18 mouse cellular contexts compared by ENCODE assay signal in genomic region chr2:27901525-27902245, GRCm38 (mm10). TPM values are rescaled to one million over a fixed set of nuclear protein-coding genes. Genes with fewer than 3 reads are reported as not detected.
DNase-seq lines count a peak whose midpoint lies in the region; ATAC-seq and TF ChIP-seq lines count a peak whose summit lies in the region.
"Had no signal": no experiment of that assay in that cellular context is flagged by ENCODE, and none has a peak within 500 bp of the region (broad histone marks: within the 10 kb centered on the region; RNA-seq: fewer than 3 reads in every experiment).

No protein-coding gene starts in this region.

- intact Hi-C loops in gastrocnemius, adult 2 months (cut with DNase I), result loop anchor here (5.0 kb wide), 1 partner anchor 129 kb away; no protein-coding TSS in a partner anchor
- intact Hi-C loops in gastrocnemius, postnatal 14 days (cut with DNase I; ENCODE audit: low total_unique reads), result no loop called here

- no peak overlapping the region for H3K4me2 ChIP-seq in heart, embryonic 16.5 days (ENCODE audit: low read depth, low read length)
- H3K4me2 ChIP-seq in stomach, embryonic 15.5 days, result no peak overlapping the region
- no peak overlapping the region for H3K4me2 ChIP-seq in stomach, postnatal 0 days (replicated peaks; ENCODE audit: low read depth)
- H3K4me2 ChIP-seq: embryonic facial prominence, embryonic 12.5 days; midbrain, embryonic 11.5 days had no signal

- TF ChIP-seq CTCF in gastrocnemius, adult 2 months (IDR thresholded peaks at IDR 0.05), result no peak
- no peak for TF ChIP-seq CTCF in stomach, postnatal 0 days (IDR thresholded peaks at IDR 0.05; ENCODE audit: low read depth)

- no peak for TF ChIP-seq EP300 in stomach, postnatal 0 days (optimal IDR thresholded peaks at IDR 0.05)

- no peaks in the 10 kb centered on the region for H3K36me3 ChIP-seq in heart, embryonic 16.5 days (ENCODE audit: control insufficient read depth, insufficient read depth)
- H3K36me3 ChIP-seq in stomach, embryonic 15.5 days, result no peaks in the 10 kb centered on the region
- H3K36me3 ChIP-seq in stomach, postnatal 0 days (ENCODE audit: control insufficient read depth, insufficient read depth, low read length), result no peaks in the 10 kb centered on the region
- H3K36me3 ChIP-seq: embryonic facial prominence, embryonic 12.5 days; forebrain, embryonic 10.5 days had no signal

- peak overlapping the region; percentile 89 for H3K27ac ChIP-seq in gastrocnemius, adult 2 months
- no peak overlapping the region for H3K27ac ChIP-seq in heart, embryonic 16.5 days (ENCODE audit: low read length)
- 0 out of 2 replicates have a peak overlapping the region, but pooled peaks have one; percentile 1 for H3K27ac ChIP-seq in stomach, embryonic 15.5 days
- H3K27ac ChIP-seq in stomach, postnatal 0 days (replicated peaks), result no peak overlapping the region
- H3K27ac ChIP-seq: embryonic facial prominence, embryonic 12.5 days; forebrain, embryonic 10.5 days; layer of hippocampus, adult 2 months had no signal

- no peaks in the 10 kb centered on the region for H3K9me3 ChIP-seq in heart, embryonic 16.5 days (replicated peaks; ENCODE audit: control insufficient read depth, low read length)
- no peaks in the 10 kb centered on the region for H3K9me3 ChIP-seq in stomach, embryonic 15.5 days
- H3K9me3 ChIP-seq in stomach, postnatal 0 days (ENCODE audit: control insufficient read depth, low read length), result no peaks in the 10 kb centered on the region
- H3K9me3 ChIP-seq: embryonic facial prominence, embryonic 12.5 days; forebrain, embryonic 10.5 days had no signal

- DNase-seq in gastrocnemius, adult 2 months, result peak; percentile 50
- no peak for DNase-seq in gastrocnemius, postnatal 14 days
- no peak for DNase-seq in heart, adult 8-10 months (ENCODE audit: low spot score)
- no peak for DNase-seq in stomach, postnatal 0 days (ENCODE audit: low spot score)
- no peak for DNase-seq in gastrocnemius, adult 8-10 months (ENCODE audit: low spot score in 2 of 2)
- DNase-seq: adrenal gland, postnatal 10 days; cerebellum, adult 18-20 months; cerebellum, postnatal 36 days; gastrocnemius, postnatal 36 days; lung, postnatal 4 days; right cerebral cortex, postnatal 4 days; thymus, postnatal 4 days had no signal

- H3K4me1 ChIP-seq in heart, embryonic 16.5 days (ENCODE audit: control insufficient read depth, insufficient read depth, low read length), result peaks cover 15% of the 10 kb centered on the region
- peaks cover 29% of the 10 kb centered on the region; the same call in 1 of the 2 replicates for H3K4me1 ChIP-seq in stomach, embryonic 15.5 days
- peaks cover under 1% of the 10 kb centered on the region for H3K4me1 ChIP-seq in stomach, postnatal 0 days (replicated peaks; ENCODE audit: control insufficient read depth, insufficient read depth)

- no peak overlapping the region for H3K9ac ChIP-seq in heart, embryonic 16.5 days (ENCODE audit: low read length)
- no peak overlapping the region for H3K9ac ChIP-seq in stomach, embryonic 15.5 days
- H3K9ac ChIP-seq in stomach, postnatal 0 days (ENCODE audit: low read length), result no peak overlapping the region
- H3K9ac ChIP-seq: embryonic facial prominence, embryonic 12.5 days had no signal

- H3K4me3 ChIP-seq in gastrocnemius, adult 2 months, result peak overlapping the region; percentile 35
- no peak overlapping the region for H3K4me3 ChIP-seq in heart, embryonic 16.5 days (ENCODE audit: low read length)
- H3K4me3 ChIP-seq in stomach, embryonic 15.5 days (replicated peaks), result no peak overlapping the region
- no peak overlapping the region for H3K4me3 ChIP-seq in stomach, postnatal 0 days (ENCODE audit: low read depth, low read length)
- H3K4me3 ChIP-seq: embryonic facial prominence, embryonic 12.5 days; forebrain, embryonic 10.5 days; layer of hippocampus, adult 2 months had no signal

- H3K27me3 ChIP-seq in heart, embryonic 16.5 days (ENCODE audit: control insufficient read depth, insufficient read depth, low read length), result no peaks in the 10 kb centered on the region
- H3K27me3 ChIP-seq in stomach, embryonic 15.5 days (replicated peaks), result no peaks in the 10 kb centered on the region
- H3K27me3 ChIP-seq in stomach, postnatal 0 days (ENCODE audit: control insufficient read depth, insufficient read depth, low read length), result no peaks in the 10 kb centered on the region
- H3K27me3 ChIP-seq: embryonic facial prominence, embryonic 12.5 days had no signal

- 37% methylated on average over 9 of the region's 9 CpGs for WGBS in heart, embryonic 16.5 days
- WGBS in stomach, embryonic 15.5 days, result 66% methylated on average over 9 of the region's 9 CpGs
- WGBS in stomach, postnatal 0 days, result 68% methylated on average over 9 of the region's 9 CpGs

- peak; percentile 17; the same call in 1 of the 2 replicates for ATAC-seq in heart, embryonic 16.5 days (replicated peaks; ENCODE audit: extremely low read depth, insufficient read depth, low FRiP score)
- no peak for ATAC-seq in stomach, embryonic 15.5 days (ENCODE audit: insufficient read depth, low FRiP score, low read depth)
- ATAC-seq in stomach, postnatal 0 days (ENCODE audit: low FRiP score, low TSS enrichment), result no peak

RNA-seq across cellular contexts. Expression of gene Col5a1, which starts 15.5 kb away (rescaled TPM):
- 10 to 100 TPM; 15.9 to 20.9 TPM for total RNA-seq in gastrocnemius, adult 2 months (2021)
- 100 to 1,000 TPM; 124 to 170 TPM for total RNA-seq in gastrocnemius, postnatal 14 days (2021)
- polyA plus RNA-seq in heart, embryonic 16.5 days (2015; fragmentation: Nextera tagmentation; extraction: Ambion mirVana), result 71.2 and 73.7 TPM in 2 replicates
- total RNA-seq in heart, adult 8-10 months (2022), result 10 to 100 TPM; 10.8 to 17.6 (median 15.1) TPM
- polyA plus RNA-seq in stomach, embryonic 15.5 days (2015; fragmentation: Nextera tagmentation; extraction: Ambion mirVana), result 130 and 136 TPM in 2 replicates
- polyA plus RNA-seq in stomach, postnatal 0 days (2015; fragmentation: Nextera tagmentation; extraction: Ambion mirVana), result 68.7 and 69.2 TPM in 2 replicates
- 1 to 10 TPM; 5.5 to 9.9 (median 7.8) TPM for total RNA-seq in gastrocnemius, adult 8-10 months (2022)

Comparison
In these comparisons a context has a peak if more than half of its experiments do, and no peak if none do; other contexts are left out.
1. H3K27ac ChIP-seq: peak in gastrocnemius, adult 2 months (single experiment) and stomach, embryonic 15.5 days (single experiment); none in heart, embryonic 16.5 days (single experiment) and stomach, postnatal 0 days (single experiment).
2. RNA of gene Col5a1, which starts 15.5 kb away (total RNA-seq): 124 to 170 TPM in gastrocnemius, postnatal 14 days; 15.9 to 20.9 TPM in gastrocnemius, adult 2 months, 10.8 to 17.6 TPM in heart, adult 8-10 months and 5.5 to 9.9 TPM in gastrocnemius, adult 8-10 months; every median in the first group is over 4 times any median in the second.